ENCODE assay signal across 26 mouse cellular contexts in genomic region chr11:96290705-96291355, GRCm38 (mm10). TPM values are rescaled to one million over a fixed set of nuclear protein-coding genes. Genes with fewer than 3 reads are reported as not detected.
DNase-seq lines count a peak whose midpoint lies in the region; ATAC-seq lines count a peak whose summit lies in the region.
"Had no signal": no experiment of that assay in that cellular context is flagged by ENCODE, and none has a peak within 500 bp of the region (broad histone marks: within the 10 kb centered on the region; RNA-seq: fewer than 3 reads in every experiment).

No protein-coding gene starts in this region.

- 8% methylated on average over 17 of the region's 17 CpGs for WGBS in hindbrain, embryonic 15.5 days
- 2% methylated on average over 17 of the region's 17 CpGs for WGBS in hindbrain, embryonic 10.5 days
- WGBS in kidney, embryonic 14.5 days: 18% methylated on average over 17 of the region's 17 CpGs
- 9% methylated on average over 17 of the region's 17 CpGs for WGBS in neural tube, embryonic 12.5 days
- WGBS in midbrain, embryonic 16.5 days: 4% methylated on average over 17 of the region's 17 CpGs

- H3K9me3 ChIP-seq in hindbrain, embryonic 15.5 days: no peaks in the 10 kb centered on the region
- H3K9me3 ChIP-seq in hindbrain, embryonic 10.5 days: no peaks in the 10 kb centered on the region
- H3K9me3 ChIP-seq in kidney, embryonic 14.5 days (ENCODE audit: control insufficient read depth, low read length): no peaks in the 10 kb centered on the region
- H3K9me3 ChIP-seq in neural tube, embryonic 12.5 days: no peaks in the 10 kb centered on the region
- H3K9me3 ChIP-seq in midbrain, embryonic 16.5 days (replicated peaks; ENCODE audit: control insufficient read depth, low read length, poor library complexity, severe bottlenecking): no peaks in the 10 kb centered on the region
- H3K9me3 ChIP-seq: embryonic facial prominence, embryonic 12.5 days; forebrain, embryonic 12.5 days; G1E; heart, embryonic 10.5 days; limb, embryonic 12.5 days; liver, embryonic 12.5 days had no signal

- H3K27ac ChIP-seq in hindbrain, embryonic 15.5 days (replicated peaks): peak overlapping the region; percentile 40; the same call in 1 of the 2 replicates
- H3K27ac ChIP-seq in hindbrain, embryonic 10.5 days: no peak overlapping the region
- peak overlapping the region; percentile 100 for H3K27ac ChIP-seq in kidney, embryonic 14.5 days (ENCODE audit: low read depth, low read length)
- H3K27ac ChIP-seq in brown adipose tissue, adult 24 weeks (replicated peaks; ENCODE audit: low read depth, low read length): peak overlapping the region; percentile 69
- H3K27ac ChIP-seq in neural tube, embryonic 12.5 days: peak overlapping the region; percentile 99
- no peak overlapping the region for H3K27ac ChIP-seq in midbrain, embryonic 16.5 days (ENCODE audit: low read length)
- H3K27ac ChIP-seq: embryonic facial prominence, embryonic 12.5 days; forebrain, embryonic 12.5 days; heart, embryonic 10.5 days; limb, embryonic 12.5 days; liver, embryonic 12.5 days had no signal

- no peaks in the 10 kb centered on the region for H3K4me1 ChIP-seq in hindbrain, embryonic 15.5 days (replicated peaks)
- H3K4me1 ChIP-seq in hindbrain, embryonic 10.5 days (replicated peaks): peaks cover 6% of the 10 kb centered on the region
- peaks cover 40% of the 10 kb centered on the region for H3K4me1 ChIP-seq in kidney, embryonic 14.5 days (ENCODE audit: control insufficient read depth, insufficient read depth, low read length)
- H3K4me1 ChIP-seq in brown adipose tissue, adult 24 weeks (ENCODE audit: control insufficient read depth, insufficient read depth, insufficient read length, low read length): no peaks in the 10 kb centered on the region
- peaks cover 30% of the 10 kb centered on the region for H3K4me1 ChIP-seq in neural tube, embryonic 12.5 days
- H3K4me1 ChIP-seq in midbrain, embryonic 16.5 days (ENCODE audit: control insufficient read depth, insufficient read depth, low read length): no peaks in the 10 kb centered on the region
- H3K4me1 ChIP-seq: embryonic facial prominence, embryonic 12.5 days had no signal

- H3K4me3 ChIP-seq in hindbrain, embryonic 15.5 days: no peak overlapping the region; the same call in 1 of the 2 replicates
- H3K4me3 ChIP-seq in hindbrain, embryonic 10.5 days: no peak overlapping the region
- peak overlapping the region; percentile 53 for H3K4me3 ChIP-seq in kidney, embryonic 14.5 days (ENCODE audit: low read length)
- peak overlapping the region; percentile 17; the same call in 1 of the 2 replicates for H3K4me3 ChIP-seq in brown adipose tissue, adult 24 weeks (ENCODE audit: insufficient read depth, low read depth, low read length)
- peak overlapping the region; percentile 99 for H3K4me3 ChIP-seq in neural tube, embryonic 12.5 days
- H3K4me3 ChIP-seq in midbrain, embryonic 16.5 days (ENCODE audit: low read depth, low read length): no peak overlapping the region
- H3K4me3 ChIP-seq: embryonic facial prominence, embryonic 12.5 days; erythroblast, embryonic 14.5 days; forebrain, embryonic 12.5 days; heart, embryonic 10.5 days; limb, embryonic 12.5 days; liver, embryonic 12.5 days had no signal

- H3K36me3 ChIP-seq in hindbrain, embryonic 15.5 days: no peaks in the 10 kb centered on the region
- H3K36me3 ChIP-seq in hindbrain, embryonic 10.5 days: no peaks in the 10 kb centered on the region
- no peaks in the 10 kb centered on the region for H3K36me3 ChIP-seq in kidney, embryonic 14.5 days (ENCODE audit: control insufficient read depth, insufficient read depth, low read length)
- no peaks in the 10 kb centered on the region for H3K36me3 ChIP-seq in neural tube, embryonic 12.5 days
- no peaks in the 10 kb centered on the region for H3K36me3 ChIP-seq in midbrain, embryonic 16.5 days (ENCODE audit: control insufficient read depth, insufficient read depth, low read length)
- H3K36me3 ChIP-seq: embryonic facial prominence, embryonic 12.5 days; forebrain, embryonic 12.5 days; G1E; heart, embryonic 10.5 days; limb, embryonic 12.5 days; liver, embryonic 12.5 days had no signal

- no peak for ATAC-seq in hindbrain, embryonic 15.5 days (ENCODE audit: low FRiP score, low read depth)
- ATAC-seq in kidney, embryonic 14.5 days (ENCODE audit: low FRiP score, low TSS enrichment): no peak
- no peak for ATAC-seq in neural tube, embryonic 12.5 days (ENCODE audit: low FRiP score, low read depth)
- ATAC-seq in midbrain, embryonic 16.5 days: no peak
- ATAC-seq: liver, embryonic 12.5 days; Patski had no signal

- no peak overlapping the region for H3K9ac ChIP-seq in hindbrain, embryonic 15.5 days
- peak overlapping the region; percentile 99 for H3K9ac ChIP-seq in kidney, embryonic 14.5 days (ENCODE audit: low read depth, low read length)
- peak overlapping the region; percentile 100 for H3K9ac ChIP-seq in neural tube, embryonic 12.5 days
- H3K9ac ChIP-seq in midbrain, embryonic 16.5 days (ENCODE audit: low read depth, low read length): no peak overlapping the region
- H3K9ac ChIP-seq: embryonic facial prominence, embryonic 12.5 days; forebrain, embryonic 12.5 days; limb, embryonic 12.5 days; liver, embryonic 12.5 days had no signal

- H3K27me3 ChIP-seq in hindbrain, embryonic 15.5 days: peaks cover 85% of the 10 kb centered on the region
- H3K27me3 ChIP-seq in hindbrain, embryonic 10.5 days (ENCODE audit: insufficient read depth, poor library complexity, severe bottlenecking): peaks cover 100% of the 10 kb centered on the region
- no peaks in the 10 kb centered on the region for H3K27me3 ChIP-seq in kidney, embryonic 14.5 days (ENCODE audit: control insufficient read depth, insufficient read depth, low read length)
- no peaks in the 10 kb centered on the region for H3K27me3 ChIP-seq in neural tube, embryonic 12.5 days (replicated peaks)
- H3K27me3 ChIP-seq in midbrain, embryonic 16.5 days (ENCODE audit: control insufficient read depth, insufficient read depth, low read depth, low read length): peaks cover 83% of the 10 kb centered on the region
- H3K27me3 ChIP-seq: Patski had no signal

- peak overlapping the region; percentile 28 for H3K4me2 ChIP-seq in hindbrain, embryonic 15.5 days
- H3K4me2 ChIP-seq in kidney, embryonic 14.5 days (replicated peaks; ENCODE audit: low read depth, low read length): peak overlapping the region; percentile 95
- peak overlapping the region; percentile 100 for H3K4me2 ChIP-seq in neural tube, embryonic 12.5 days (replicated peaks)
- no peak overlapping the region for H3K4me2 ChIP-seq in midbrain, embryonic 16.5 days (ENCODE audit: low read length)
- H3K4me2 ChIP-seq: embryonic facial prominence, embryonic 12.5 days; forebrain, embryonic 12.5 days; liver, embryonic 12.5 days; midbrain, embryonic 11.5 days had no signal

- DNase-seq in hindbrain, embryonic 10.5 days (ENCODE audit: low spot score): no peak
- DNase-seq in kidney, adult 18-20 months: no peak
- DNase-seq in liver: no peak
- DNase-seq: adrenal gland, adult 2 months; B cell, adult 2 months; cerebellum, adult 18-20 months; cerebellum, postnatal 14 days; heart, postnatal 4 days; lung, adult 18-20 months; lung, postnatal 10 days had no signal

RNA-seq across cellular contexts. Expression of gene Hoxb6, which starts 1.4 kb away (rescaled TPM):
- 52.1 and 66.7 TPM in 2 replicates for polyA plus RNA-seq in hindbrain, embryonic 15.5 days (2015; fragmentation: Nextera tagmentation; extraction: Ambion mirVana)
- 0.31 TPM in 1 of 2 replicates, not detected in the other for polyA plus RNA-seq in hindbrain, embryonic 10.5 days (2016; fragmentation: Nextera tagmentation; extraction: Ambion mirVana)
- 44.1 and 53.1 TPM in 2 replicates for polyA plus RNA-seq in kidney, embryonic 14.5 days (2014; fragmentation: Nextera tagmentation; extraction: Ambion mirVana)
- 0.91 and 1.9 TPM in 2 replicates for polyA plus RNA-seq in brown adipose tissue, adult 24 weeks (2012; ENCODE audit: insufficient read depth, insufficient read length, missing spikeins)
- 145 and 151 TPM in 2 replicates for polyA plus RNA-seq in neural tube, embryonic 12.5 days (2016; fragmentation: Nextera tagmentation; extraction: Ambion mirVana)
- not detected in 2 replicates for polyA plus RNA-seq in midbrain, embryonic 16.5 days (2015; fragmentation: Nextera tagmentation; extraction: Ambion mirVana)
- polyA plus RNA-seq: embryonic facial prominence, embryonic 12.5 days; erythroblast, embryonic 14.5 days; forebrain, embryonic 12.5 days; heart, embryonic 16.5 days; midbrain, embryonic 11.5 days had no signal

RNA-seq across cellular contexts. Expression of gene Hoxb7, which starts 4.4 kb away (rescaled TPM):
- 26.5 and 33.6 TPM in 2 replicates for polyA plus RNA-seq in hindbrain, embryonic 15.5 days (2015; fragmentation: Nextera tagmentation; extraction: Ambion mirVana)
- polyA plus RNA-seq in hindbrain, embryonic 10.5 days (2016; fragmentation: Nextera tagmentation; extraction: Ambion mirVana): not detected in 2 replicates
- polyA plus RNA-seq in kidney, embryonic 14.5 days (2014; fragmentation: Nextera tagmentation; extraction: Ambion mirVana): 58.6 and 61.9 TPM in 2 replicates
- polyA plus RNA-seq in brown adipose tissue, adult 24 weeks (2012; ENCODE audit: insufficient read depth, insufficient read length, missing spikeins): 2.1 and 2.6 TPM in 2 replicates
- polyA plus RNA-seq in neural tube, embryonic 12.5 days (2016; fragmentation: Nextera tagmentation; extraction: Ambion mirVana): 97.1 and 101 TPM in 2 replicates
- not detected in 2 replicates for polyA plus RNA-seq in midbrain, embryonic 16.5 days (2015; fragmentation: Nextera tagmentation; extraction: Ambion mirVana)
- polyA plus RNA-seq: embryonic facial prominence, embryonic 12.5 days; erythroblast, embryonic 14.5 days; forebrain, embryonic 12.5 days; G1E; midbrain, embryonic 11.5 days; thymus, postnatal 0 days had no signal

RNA-seq across cellular contexts. Expression of gene Hoxb8, which starts 9.1 kb away (rescaled TPM):
- 18.2 and 26.1 TPM in 2 replicates for polyA plus RNA-seq in hindbrain, embryonic 15.5 days (2015; fragmentation: Nextera tagmentation; extraction: Ambion mirVana)
- 0.08 TPM in 1 of 2 replicates, not detected in the other for polyA plus RNA-seq in hindbrain, embryonic 10.5 days (2016; fragmentation: Nextera tagmentation; extraction: Ambion mirVana)
- 12.7 and 18.6 TPM in 2 replicates for polyA plus RNA-seq in kidney, embryonic 14.5 days (2014; fragmentation: Nextera tagmentation; extraction: Ambion mirVana)
- polyA plus RNA-seq in brown adipose tissue, adult 24 weeks (2012; ENCODE audit: insufficient read depth, insufficient read length, missing spikeins): 0.58 and 1.9 TPM in 2 replicates
- polyA plus RNA-seq in neural tube, embryonic 12.5 days (2016; fragmentation: Nextera tagmentation; extraction: Ambion mirVana): 35.7 and 53.3 TPM in 2 replicates
- polyA plus RNA-seq in midbrain, embryonic 16.5 days (2015; fragmentation: Nextera tagmentation; extraction: Ambion mirVana): not detected in 2 replicates
- polyA plus RNA-seq: embryonic facial prominence, embryonic 12.5 days; erythroblast, embryonic 14.5 days; forebrain, embryonic 12.5 days; heart, embryonic 16.5 days; liver, embryonic 12.5 days; midbrain, embryonic 11.5 days; thymus, postnatal 0 days had no signal

RNA-seq across cellular contexts. Expression of gene Hoxb5, which starts 12.3 kb away (rescaled TPM):
- 115 and 140 TPM in 2 replicates for polyA plus RNA-seq in hindbrain, embryonic 15.5 days (2015; fragmentation: Nextera tagmentation; extraction: Ambion mirVana)
- 0.14 and 6.3 TPM in 2 replicates for polyA plus RNA-seq in hindbrain, embryonic 10.5 days (2016; fragmentation: Nextera tagmentation; extraction: Ambion mirVana)
- 22.1 and 24.3 TPM in 2 replicates for polyA plus RNA-seq in kidney, embryonic 14.5 days (2014; fragmentation: Nextera tagmentation; extraction: Ambion mirVana)
- polyA plus RNA-seq in brown adipose tissue, adult 24 weeks (2012; ENCODE audit: insufficient read depth, insufficient read length, missing spikeins): 1.1 and 1.2 TPM in 2 replicates
- 79.2 and 94.7 TPM in 2 replicates for polyA plus RNA-seq in neural tube, embryonic 12.5 days (2016; fragmentation: Nextera tagmentation; extraction: Ambion mirVana)
- polyA plus RNA-seq in midbrain, embryonic 16.5 days (2015; fragmentation: Nextera tagmentation; extraction: Ambion mirVana): 0.14 TPM in 1 of 2 replicates, not detected in the other
- polyA plus RNA-seq: erythroblast, embryonic 14.5 days; forebrain, embryonic 12.5 days; midbrain, embryonic 11.5 days had no signal

RNA-seq across cellular contexts. Expression of gene Hoxb9, which starts 19.6 kb away (rescaled TPM):
- polyA plus RNA-seq in hindbrain, embryonic 15.5 days (2015; fragmentation: Nextera tagmentation; extraction: Ambion mirVana): 2.1 and 15.7 TPM in 2 replicates
- polyA plus RNA-seq in hindbrain, embryonic 10.5 days (2016; fragmentation: Nextera tagmentation; extraction: Ambion mirVana): not detected in 2 replicates
- polyA plus RNA-seq in kidney, embryonic 14.5 days (2014; fragmentation: Nextera tagmentation; extraction: Ambion mirVana): 30.0 and 41.4 TPM in 2 replicates
- polyA plus RNA-seq in brown adipose tissue, adult 24 weeks (2012; ENCODE audit: insufficient read depth, insufficient read length, missing spikeins): not detected in 2 replicates
- polyA plus RNA-seq in neural tube, embryonic 12.5 days (2016; fragmentation: Nextera tagmentation; extraction: Ambion mirVana): 76.1 and 90.5 TPM in 2 replicates
- polyA plus RNA-seq in midbrain, embryonic 16.5 days (2015; fragmentation: Nextera tagmentation; extraction: Ambion mirVana): not detected in 2 replicates
- polyA plus RNA-seq: erythroblast, embryonic 14.5 days; forebrain, embryonic 12.5 days; G1E; heart, embryonic 16.5 days; liver, embryonic 12.5 days; midbrain, embryonic 11.5 days had no signal

Comparison
In these comparisons a context has a peak if more than half of its experiments do, and no peak if none do; other contexts are left out.
1. H3K27ac ChIP-seq: peak in hindbrain, embryonic 15.5 days (single experiment), kidney, embryonic 14.5 days (single experiment), brown adipose tissue, adult 24 weeks (single experiment) and neural tube, embryonic 12.5 days (single experiment); none in hindbrain, embryonic 10.5 days (single experiment) and midbrain, embryonic 16.5 days (single experiment).
2. RNA of gene Hoxb6, which starts 1.4 kb away (polyA plus RNA-seq): 145 to 151 TPM in neural tube, embryonic 12.5 days, 52.1 to 66.7 TPM in hindbrain, embryonic 15.5 days and 44.1 to 53.1 TPM in kidney, embryonic 14.5 days; 0.91 to 1.9 TPM in brown adipose tissue, adult 24 weeks, 0.31 TPM in hindbrain, embryonic 10.5 days and not detected in midbrain, embryonic 16.5 days; every median in the first group is over 10 times any median in the second.
3. H3K4me3 ChIP-seq: peak in kidney, embryonic 14.5 days (single experiment), brown adipose tissue, adult 24 weeks (single experiment) and neural tube, embryonic 12.5 days (single experiment); none in hindbrain, embryonic 15.5 days (single experiment), hindbrain, embryonic 10.5 days (single experiment) and midbrain, embryonic 16.5 days (single experiment).
4. H3K9ac ChIP-seq: peak in kidney, embryonic 14.5 days (single experiment) and neural tube, embryonic 12.5 days (single experiment); none in hindbrain, embryonic 15.5 days (single experiment) and midbrain, embryonic 16.5 days (single experiment).